Mouse (Mus musculus): ENCODE measurements around the gene Abhd16a. TPM values are rescaled to one million over a fixed set of nuclear protein-coding genes. Genes with fewer than 3 reads are reported as not detected.

The Abhd16a gene
- polyA plus RNA-seq, 1 experiment from 2014 or later, result 113 TPM

GRCm38 (mm10) chr17:35080248-35080647 lies 8.8 kb upstream of the Abhd16a start:
- Histone ChIP-seq H3K4me2 (ENCODE audit: low read length) (no peak overlapping the region), H3K9me3 (ENCODE audit: control insufficient read depth, low read length) (no peaks in the 10 kb centered on the region), H3K9ac (ENCODE audit: low read depth, low read length) (no peak overlapping the region), H3K27me3 (replicated peaks; ENCODE audit: control insufficient read depth, insufficient read depth, low read length) (0 out of 2 replicates have a peak, but pooled peaks cover 2% of the 10 kb centered on the region), H3K36me3 (ENCODE audit: control insufficient read depth, insufficient read depth, low read length) (no peaks in the 10 kb centered on the region), H3K27ac (ENCODE audit: low read depth, low read length) (no peak overlapping the region), H3K4me1 (ENCODE audit: control insufficient read depth, insufficient read depth, low read depth, low read length) (no peaks in the 10 kb centered on the region; the same call in 1 of the 2 replicates), H3K4me3 (ENCODE audit: low read length) (no peak overlapping the region)
- 65% methylated on average over 6 of the region's 6 CpGs for WGBS
- no peak for ATAC-seq

- H3K27me3 ChIP-seq (replicated peaks; ENCODE audit: control insufficient read depth, insufficient read depth, low read length), result 0 out of 2 replicates have a peak, but pooled peaks cover 2% of the 10 kb centered on the region
- no peaks in the 10 kb centered on the region for H3K36me3 ChIP-seq (ENCODE audit: control insufficient read depth, insufficient read depth, low read length)
- no peak overlapping the region for H3K4me2 ChIP-seq (ENCODE audit: low read length)
- 68% methylated on average over 4 of the region's 4 CpGs for WGBS
- ATAC-seq, result no peak
- no peaks in the 10 kb centered on the region; the same call in 1 of the 2 replicates for H3K4me1 ChIP-seq (ENCODE audit: control insufficient read depth, insufficient read depth, low read depth, low read length)
- no peaks in the 10 kb centered on the region for H3K9me3 ChIP-seq (ENCODE audit: control insufficient read depth, low read length)
- no peak overlapping the region for H3K4me3 ChIP-seq (ENCODE audit: low read length)
- H3K27ac ChIP-seq (ENCODE audit: low read depth, low read length), result no peak overlapping the region
- no peak overlapping the region for H3K9ac ChIP-seq (ENCODE audit: low read depth, low read length)
Measured at GRCm38 (mm10) chr17:35080710-35081109, 8.4 kb upstream of the Abhd16a start.

GRCm38 (mm10) chr17:35082841-35083576 lies 6.1 kb upstream of the Abhd16a start:
- H3K9ac ChIP-seq (ENCODE audit: low read depth, low read length), result no peak overlapping the region
- H3K4me2 ChIP-seq (ENCODE audit: low read length), result no peak overlapping the region
- 87% methylated on average over 16 of the region's 16 CpGs for WGBS
- H3K4me3 ChIP-seq (ENCODE audit: low read length), result no peak overlapping the region
- 0 out of 2 replicates have a peak, but pooled peaks cover 2% of the 10 kb centered on the region for H3K27me3 ChIP-seq (replicated peaks; ENCODE audit: control insufficient read depth, insufficient read depth, low read length)
- no peak overlapping the region for H3K27ac ChIP-seq (ENCODE audit: low read depth, low read length)
- no peaks in the 10 kb centered on the region for H3K4me1 ChIP-seq (ENCODE audit: control insufficient read depth, insufficient read depth, low read depth, low read length)
- H3K9me3 ChIP-seq (ENCODE audit: control insufficient read depth, low read length), result no peaks in the 10 kb centered on the region
- ATAC-seq, result no peak
- no peaks in the 10 kb centered on the region for H3K36me3 ChIP-seq (ENCODE audit: control insufficient read depth, insufficient read depth, low read length)

GRCm38 (mm10) chr17:35083929-35084497 lies 5.0 kb upstream of the Abhd16a start:
- no peak for ATAC-seq
- no peaks in the 10 kb centered on the region for H3K9me3 ChIP-seq (ENCODE audit: control insufficient read depth, low read length)
- H3K27ac ChIP-seq (ENCODE audit: low read depth, low read length), result no peak overlapping the region
- no peaks in the 10 kb centered on the region for H3K36me3 ChIP-seq (ENCODE audit: control insufficient read depth, insufficient read depth, low read length)
- 0 out of 2 replicates have a peak, but pooled peaks cover 2% of the 10 kb centered on the region for H3K27me3 ChIP-seq (replicated peaks; ENCODE audit: control insufficient read depth, insufficient read depth, low read length)
- H3K4me3 ChIP-seq (ENCODE audit: low read length), result no peak overlapping the region
- H3K9ac ChIP-seq (ENCODE audit: low read depth, low read length), result no peak overlapping the region
- no peaks in the 10 kb centered on the region for H3K4me1 ChIP-seq (ENCODE audit: control insufficient read depth, insufficient read depth, low read depth, low read length)
- no peak overlapping the region for H3K4me2 ChIP-seq (ENCODE audit: low read length)
- WGBS, result 89% methylated on average over 3 of the region's 3 CpGs

- no peak within 1 kb of the TSS for H3K27ac ChIP-seq (ENCODE audit: low read depth, low read length)
- 0 out of 2 replicates have a peak, but pooled peaks cover 2% of the 10 kb centered on the region for H3K27me3 ChIP-seq (replicated peaks; ENCODE audit: control insufficient read depth, insufficient read depth, low read length)
- no peaks in the 10 kb centered on the region for H3K36me3 ChIP-seq (ENCODE audit: control insufficient read depth, insufficient read depth, low read length)
- H3K4me3 ChIP-seq (ENCODE audit: low read length), result no peak within 1 kb of the TSS
- WGBS, result 83% methylated on average over 7 of the region's 7 CpGs
- no peak for ATAC-seq
- peaks cover 5% of the 10 kb centered on the region for H3K4me1 ChIP-seq (ENCODE audit: control insufficient read depth, insufficient read depth, low read depth, low read length)
- H3K4me2 ChIP-seq (ENCODE audit: low read length), result no peak within 1 kb of the TSS
- no peak within 1 kb of the TSS for H3K9ac ChIP-seq (ENCODE audit: low read depth, low read length)
- no peaks in the 10 kb centered on the region for H3K9me3 ChIP-seq (ENCODE audit: control insufficient read depth, low read length)
Measured at GRCm38 (mm10) chr17:35085208-35085865, 3.7 kb upstream of the Abhd16a start, which contains the start of gene Ly6g6f. Gene Ly6g6f (minus strand): TSS chr17:35085610.

GRCm38 (mm10) chr17:35088151-35088550 lies 912 bp upstream of the Abhd16a start:
- Histone ChIP-seq H3K27ac (ENCODE audit: low read depth, low read length) (no peak overlapping the region), H3K27me3 (replicated peaks; ENCODE audit: control insufficient read depth, insufficient read depth, low read length) (0 out of 2 replicates have a peak, but pooled peaks cover 2% of the 10 kb centered on the region), H3K36me3 (ENCODE audit: control insufficient read depth, insufficient read depth, low read length) (peaks cover 13% of the 10 kb centered on the region), H3K4me1 (ENCODE audit: control insufficient read depth, insufficient read depth, low read depth, low read length) (peaks cover 8% of the 10 kb centered on the region), H3K4me2 (ENCODE audit: low read length) (no peak overlapping the region), H3K9ac (ENCODE audit: low read depth, low read length) (no peak overlapping the region), H3K9me3 (ENCODE audit: control insufficient read depth, low read length) (no peaks in the 10 kb centered on the region), H3K4me3 (ENCODE audit: low read length) (no peak overlapping the region)
- 54% methylated on average over 2 of the region's 2 CpGs for WGBS
- no peak for ATAC-seq

- Histone ChIP-seq H3K9me3 (ENCODE audit: control insufficient read depth, low read length) (no peaks in the 10 kb centered on the region), H3K27ac (ENCODE audit: low read depth, low read length) (peak overlapping the region; percentile 99), H3K27me3 (replicated peaks; ENCODE audit: control insufficient read depth, insufficient read depth, low read length) (no peaks in the 10 kb centered on the region), H3K4me2 (ENCODE audit: low read length) (peak overlapping the region; percentile 71), H3K4me3 (ENCODE audit: low read length) (peak overlapping the region; percentile 68), H3K36me3 (ENCODE audit: control insufficient read depth, insufficient read depth, low read length) (peaks cover 24% of the 10 kb centered on the region), H3K4me1 (ENCODE audit: control insufficient read depth, insufficient read depth, low read depth, low read length) (peaks cover 8% of the 10 kb centered on the region), H3K9ac (ENCODE audit: low read depth, low read length) (peak overlapping the region; percentile 95)
- ATAC-seq, result 0 out of 2 replicates have a peak, but pooled peaks have one; percentile 15
- 36% methylated on average over 8 of the region's 8 CpGs for WGBS
Measured at GRCm38 (mm10) chr17:35090166-35090932, 1.3 kb downstream of the Abhd16a start.

GRCm38 (mm10) chr17:35092403-35093198 lies 3.5 kb downstream of the Abhd16a start:
- Histone ChIP-seq H3K9me3 (ENCODE audit: control insufficient read depth, low read length) (no peaks in the 10 kb centered on the region), H3K4me1 (ENCODE audit: control insufficient read depth, insufficient read depth, low read depth, low read length) (peaks cover 8% of the 10 kb centered on the region), H3K27me3 (replicated peaks; ENCODE audit: control insufficient read depth, insufficient read depth, low read length) (no peaks in the 10 kb centered on the region), H3K36me3 (ENCODE audit: control insufficient read depth, insufficient read depth, low read length) (peaks cover 30% of the 10 kb centered on the region), H3K4me3 (ENCODE audit: low read length) (no peak overlapping the region), H3K4me2 (ENCODE audit: low read length) (no peak overlapping the region), H3K27ac (ENCODE audit: low read depth, low read length) (no peak overlapping the region), H3K9ac (ENCODE audit: low read depth, low read length) (no peak overlapping the region)
- WGBS, result 89% methylated on average over 14 of the region's 14 CpGs
- no peak for ATAC-seq

Data from hindbrain, embryonic 16.5 days (tissue).